Mouse (Mus musculus): ENCODE data around the gene Hes1. TPM values are rescaled to one million over a fixed set of nuclear protein-coding genes. Genes with fewer than 3 reads are reported as not detected.

The Hes1 gene
- polyA plus RNA-seq (2014; fragmentation: Nextera tagmentation; extraction: Ambion mirVana), result 65.0 and 68.1 TPM in 2 replicates

DNA sequence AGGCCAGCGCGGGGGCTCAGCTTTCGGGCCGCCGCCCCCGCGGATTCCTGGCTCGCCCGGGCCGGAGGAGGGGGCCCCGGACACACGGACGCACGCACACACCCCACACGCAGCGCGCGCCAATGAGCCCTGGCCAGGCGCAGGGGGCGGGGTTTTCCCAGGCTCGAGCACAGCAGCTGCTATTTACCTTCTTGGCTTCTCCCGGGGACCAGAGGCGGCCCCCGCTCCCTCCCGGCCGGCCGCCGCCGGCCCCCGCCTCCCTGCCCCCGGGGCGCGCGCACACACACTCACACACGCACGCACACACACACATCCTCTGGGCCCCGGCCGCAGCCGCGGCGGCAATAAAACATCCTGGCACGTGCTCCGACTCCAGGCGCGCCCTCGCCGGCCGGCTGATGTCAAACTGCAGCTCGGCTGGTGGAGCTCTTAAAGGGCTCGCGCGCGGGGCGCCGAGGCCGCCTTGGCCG lies at the start of gene Hes1:
Gene Hes1, plus strand, starts transcription at position 401 of the 470 bp plus-strand sequence.
- WGBS, result under 1% methylated on average over 36 of the region's 57 CpGs
- peak within 1 kb of the TSS; percentile 43 for H3K4me3 ChIP-seq (ENCODE audit: low read depth, low read length)
- DNase-seq (ENCODE audit: low spot score) (peak; percentile 95), ATAC-seq (replicated peaks; ENCODE audit: insufficient number of reproducible peaks, low FRiP score, low TSS enrichment, low read depth) (peak; percentile 74)
- peak within 1 kb of the TSS; percentile 96 for H3K27ac ChIP-seq (replicated peaks; ENCODE audit: low read depth, low read length)
- no peaks in the 10 kb centered on the region for H3K9me3 ChIP-seq (replicated peaks; ENCODE audit: control insufficient read depth, low read length)
- peak within 1 kb of the TSS; percentile 97 for H3K4me2 ChIP-seq (ENCODE audit: low read depth, low read length)
- H3K4me1 ChIP-seq (ENCODE audit: control insufficient read depth, insufficient read depth, low read length), result peaks cover 13% of the 10 kb centered on the region
- no peaks in the 10 kb centered on the region for H3K36me3 ChIP-seq (replicated peaks; ENCODE audit: control insufficient read depth, insufficient read depth, low read depth, low read length)
- peak within 1 kb of the TSS; percentile 93 for H3K9ac ChIP-seq (replicated peaks; ENCODE audit: low read length)
- H3K27me3 ChIP-seq (ENCODE audit: control insufficient read depth, insufficient read depth, low read length), result no peaks in the 10 kb centered on the region

DNA sequence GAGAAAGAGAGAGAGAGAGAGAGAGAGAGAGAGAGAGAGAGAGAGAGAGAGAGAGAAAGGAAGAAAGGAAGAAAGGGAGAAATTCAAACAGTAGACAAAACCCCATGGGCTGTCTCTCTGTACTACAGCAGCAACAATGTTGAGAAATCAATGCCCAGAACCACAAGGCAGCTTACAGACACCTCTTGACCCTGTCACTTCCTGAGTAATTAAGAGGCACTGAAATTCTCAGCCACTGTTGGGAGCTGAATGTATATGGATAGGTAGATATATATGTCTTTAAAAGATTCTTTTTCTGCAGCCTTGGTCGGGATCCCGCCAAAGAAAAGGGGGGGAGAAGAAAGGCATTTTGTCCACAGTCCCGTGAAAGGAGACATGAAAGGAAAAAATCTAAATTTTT lies 48.1 kb upstream of the Hes1 start:
- no peaks in the 10 kb centered on the region for H3K36me3 ChIP-seq (replicated peaks; ENCODE audit: control insufficient read depth, insufficient read depth, low read depth, low read length)
- no peak overlapping the region for H3K4me3 ChIP-seq (ENCODE audit: low read depth, low read length)
- H3K27me3 ChIP-seq (ENCODE audit: control insufficient read depth, insufficient read depth, low read length), result no peaks in the 10 kb centered on the region
- ATAC-seq (replicated peaks; ENCODE audit: insufficient number of reproducible peaks, low FRiP score, low TSS enrichment, low read depth) (no peak), DNase-seq (ENCODE audit: low spot score) (peak; percentile 42)
- H3K27ac ChIP-seq (replicated peaks; ENCODE audit: low read depth, low read length), result no peak overlapping the region
- no peaks in the 10 kb centered on the region for H3K9me3 ChIP-seq (replicated peaks; ENCODE audit: control insufficient read depth, low read length)
- H3K9ac ChIP-seq (replicated peaks; ENCODE audit: low read length), result no peak overlapping the region
- H3K4me1 ChIP-seq (ENCODE audit: control insufficient read depth, insufficient read depth, low read length), result peaks cover 8% of the 10 kb centered on the region
- H3K4me2 ChIP-seq (ENCODE audit: low read depth, low read length), result no peak overlapping the region
- WGBS, result 31% methylated on average over 3 of the region's 3 CpGs

DNA sequence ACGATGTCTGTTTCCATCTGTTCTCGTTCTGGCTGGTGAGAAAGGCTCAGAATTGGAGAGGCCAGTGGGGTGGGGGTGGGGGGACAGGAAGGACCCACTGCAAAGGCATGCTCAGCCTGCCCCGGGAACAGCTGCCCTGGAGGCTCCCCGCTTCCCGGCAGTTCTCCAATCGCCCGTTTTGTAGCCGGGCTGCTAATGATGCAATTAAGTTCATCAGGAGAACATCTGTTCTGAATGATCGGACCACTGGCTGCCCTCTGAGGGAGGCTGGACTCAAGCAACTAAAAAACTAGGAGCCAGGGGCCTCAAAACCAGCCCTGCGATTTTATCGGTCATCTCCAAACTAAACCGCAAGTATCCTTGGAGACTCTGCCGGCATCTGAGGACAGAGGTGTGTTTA lies 44.1 kb upstream of the Hes1 start:
- DNase-seq (ENCODE audit: low spot score), result peak; percentile 83
- Histone ChIP-seq H3K36me3 (replicated peaks; ENCODE audit: control insufficient read depth, insufficient read depth, low read depth, low read length) (no peaks in the 10 kb centered on the region), H3K4me2 (ENCODE audit: low read depth, low read length) (peak overlapping the region; percentile 14; the same call in 1 of the 2 replicates), H3K27me3 (ENCODE audit: control insufficient read depth, insufficient read depth, low read length) (no peaks in the 10 kb centered on the region), H3K27ac (replicated peaks; ENCODE audit: low read depth, low read length) (peak overlapping the region; percentile 71), H3K4me1 (ENCODE audit: control insufficient read depth, insufficient read depth, low read length) (peaks cover 12% of the 10 kb centered on the region), H3K9ac (replicated peaks; ENCODE audit: low read length) (peak overlapping the region; percentile 14; the same call in 1 of the 2 replicates), H3K4me3 (ENCODE audit: low read depth, low read length) (no peak overlapping the region), H3K9me3 (replicated peaks; ENCODE audit: control insufficient read depth, low read length) (no peaks in the 10 kb centered on the region)
- ATAC-seq (replicated peaks; ENCODE audit: insufficient number of reproducible peaks, low FRiP score, low TSS enrichment, low read depth), result peak; percentile 63
- 10% methylated on average over 13 of the region's 13 CpGs for WGBS

DNA sequence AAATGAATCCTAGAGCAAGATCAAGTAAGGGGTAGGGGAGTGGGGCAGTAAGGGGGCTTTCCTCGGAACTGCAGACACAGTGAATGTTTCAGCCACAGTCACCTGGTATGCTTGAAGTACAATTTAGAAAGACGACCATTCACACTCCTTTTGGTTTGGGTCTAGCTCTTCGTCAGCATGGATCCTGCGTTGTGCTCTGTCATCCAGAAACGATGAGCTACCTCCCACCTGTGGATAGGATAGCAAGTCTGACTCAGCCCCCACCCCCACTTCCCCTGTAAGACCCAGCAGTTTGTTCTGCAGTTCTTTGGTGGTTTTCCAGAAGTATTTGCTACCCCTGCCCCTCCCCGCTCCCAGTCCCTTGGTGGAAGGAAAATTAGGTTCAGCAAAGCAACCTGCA lies 41.8 kb upstream of the Hes1 start:
- 55% methylated on average over 6 of the region's 6 CpGs for WGBS
- Histone ChIP-seq H3K27ac (replicated peaks; ENCODE audit: low read depth, low read length) (no peak overlapping the region), H3K4me2 (ENCODE audit: low read depth, low read length) (no peak overlapping the region), H3K9me3 (replicated peaks; ENCODE audit: control insufficient read depth, low read length) (no peaks in the 10 kb centered on the region), H3K4me3 (ENCODE audit: low read depth, low read length) (no peak overlapping the region), H3K27me3 (ENCODE audit: control insufficient read depth, insufficient read depth, low read length) (no peaks in the 10 kb centered on the region), H3K36me3 (replicated peaks; ENCODE audit: control insufficient read depth, insufficient read depth, low read depth, low read length) (no peaks in the 10 kb centered on the region), H3K9ac (replicated peaks; ENCODE audit: low read length) (no peak overlapping the region), H3K4me1 (ENCODE audit: control insufficient read depth, insufficient read depth, low read length) (peaks cover 9% of the 10 kb centered on the region)
- no peak for DNase-seq (ENCODE audit: low spot score)
- ATAC-seq (replicated peaks; ENCODE audit: insufficient number of reproducible peaks, low FRiP score, low TSS enrichment, low read depth), result no peak

DNA sequence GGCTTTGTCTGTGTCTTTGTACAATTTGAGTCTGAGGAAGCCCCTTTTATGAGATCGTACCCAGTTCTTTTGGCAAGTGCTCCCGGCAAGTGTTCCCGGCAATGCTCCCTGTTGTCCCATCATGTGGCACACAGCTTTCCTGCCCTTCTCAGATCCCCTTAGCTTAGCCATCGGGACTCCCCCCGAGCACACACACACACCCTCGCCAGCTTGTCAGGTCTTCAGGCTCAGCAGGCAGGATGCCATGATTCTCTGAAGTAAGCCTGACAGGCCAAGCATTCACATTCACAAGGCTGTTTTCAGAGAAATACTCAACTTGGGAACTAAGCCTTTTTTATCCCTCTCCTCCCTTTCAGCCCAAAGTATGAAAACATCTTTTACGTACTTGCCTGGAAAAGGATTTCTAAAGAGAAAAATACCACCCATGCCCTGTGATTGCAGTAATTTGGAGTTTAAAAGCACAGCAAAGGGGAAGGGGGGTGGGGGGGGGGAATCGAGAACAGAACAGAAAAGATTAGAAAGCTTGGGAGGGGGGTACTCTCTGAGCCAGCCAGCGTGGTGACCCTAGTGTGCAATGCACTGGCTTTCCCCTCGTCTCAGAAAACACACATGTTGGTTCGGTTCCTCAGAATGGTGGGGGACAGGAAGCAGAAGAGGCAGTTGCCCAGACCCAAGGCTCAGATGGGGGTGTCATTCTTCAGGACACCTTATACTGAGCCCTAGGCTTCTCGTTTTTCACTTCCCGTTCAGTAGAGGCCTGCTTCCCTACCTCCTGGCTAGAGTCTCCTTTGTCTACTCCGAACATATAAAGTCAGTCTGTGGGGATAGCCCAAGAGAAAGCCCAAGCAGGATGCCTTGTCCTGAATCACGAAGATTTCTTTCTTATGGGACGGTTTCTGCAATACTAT lies 41.0 kb upstream of the Hes1 start:
- Histone ChIP-seq H3K27me3 (ENCODE audit: control insufficient read depth, insufficient read depth, low read length) (no peaks in the 10 kb centered on the region), H3K4me1 (ENCODE audit: control insufficient read depth, insufficient read depth, low read length) (peaks cover 9% of the 10 kb centered on the region)
- no peak for ATAC-seq (replicated peaks; ENCODE audit: insufficient number of reproducible peaks, low FRiP score, low TSS enrichment, low read depth)

DNA sequence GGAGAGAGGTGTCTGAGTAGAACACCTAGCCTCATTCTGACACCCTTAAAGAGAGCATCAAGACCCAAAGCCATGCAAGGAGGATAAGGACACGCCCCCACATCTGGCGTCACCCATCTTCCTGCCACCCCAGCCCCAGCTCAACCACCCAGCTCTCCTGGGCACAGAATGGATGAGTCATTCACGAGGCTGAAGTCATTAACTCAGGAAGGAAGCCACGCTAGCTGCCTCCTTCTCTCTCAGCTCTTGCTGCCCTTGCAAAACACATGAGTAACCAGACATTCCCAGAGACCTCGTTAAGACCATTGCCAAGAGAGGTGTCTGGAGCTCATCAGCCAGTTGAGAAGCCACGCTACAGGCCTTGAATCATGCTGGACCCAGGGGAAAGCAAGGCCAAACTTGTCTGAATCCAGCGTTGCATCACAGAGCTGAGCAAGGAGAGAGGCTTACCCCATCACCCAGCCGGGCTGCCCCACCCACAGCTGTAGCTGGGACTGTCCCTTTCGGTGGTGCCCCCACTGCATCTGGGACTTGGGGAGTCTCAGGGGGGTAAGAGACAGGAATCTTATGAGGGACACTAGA lies 39.4 kb upstream of the Hes1 start:
- Histone ChIP-seq H3K27ac (replicated peaks; ENCODE audit: low read depth, low read length) (no peak overlapping the region), H3K4me3 (ENCODE audit: low read depth, low read length) (no peak overlapping the region), H3K9ac (replicated peaks; ENCODE audit: low read length) (no peak overlapping the region), H3K9me3 (replicated peaks; ENCODE audit: control insufficient read depth, low read length) (no peaks in the 10 kb centered on the region), H3K36me3 (replicated peaks; ENCODE audit: control insufficient read depth, insufficient read depth, low read depth, low read length) (no peaks in the 10 kb centered on the region), H3K27me3 (ENCODE audit: control insufficient read depth, insufficient read depth, low read length) (no peaks in the 10 kb centered on the region), H3K4me2 (ENCODE audit: low read depth, low read length) (no peak overlapping the region), H3K4me1 (ENCODE audit: control insufficient read depth, insufficient read depth, low read length) (peaks cover 9% of the 10 kb centered on the region)
- ATAC-seq (replicated peaks; ENCODE audit: insufficient number of reproducible peaks, low FRiP score, low TSS enrichment, low read depth) (no peak), DNase-seq (ENCODE audit: low spot score) (no peak)
- WGBS, result 76% methylated on average over 9 of the region's 9 CpGs

More for the DNA sequence above, 41.0 kb upstream of the Hes1 start:
- WGBS, result 50% methylated on average over 16 of the region's 16 CpGs
- Histone ChIP-seq H3K27ac (replicated peaks; ENCODE audit: low read depth, low read length) (no peak overlapping the region), H3K9ac (replicated peaks; ENCODE audit: low read length) (no peak overlapping the region), H3K4me3 (ENCODE audit: low read depth, low read length) (no peak overlapping the region), H3K36me3 (replicated peaks; ENCODE audit: control insufficient read depth, insufficient read depth, low read depth, low read length) (no peaks in the 10 kb centered on the region), H3K4me2 (ENCODE audit: low read depth, low read length) (no peak overlapping the region), H3K9me3 (replicated peaks; ENCODE audit: control insufficient read depth, low read length) (no peaks in the 10 kb centered on the region)
- no peak for DNase-seq (ENCODE audit: low spot score)

DNA sequence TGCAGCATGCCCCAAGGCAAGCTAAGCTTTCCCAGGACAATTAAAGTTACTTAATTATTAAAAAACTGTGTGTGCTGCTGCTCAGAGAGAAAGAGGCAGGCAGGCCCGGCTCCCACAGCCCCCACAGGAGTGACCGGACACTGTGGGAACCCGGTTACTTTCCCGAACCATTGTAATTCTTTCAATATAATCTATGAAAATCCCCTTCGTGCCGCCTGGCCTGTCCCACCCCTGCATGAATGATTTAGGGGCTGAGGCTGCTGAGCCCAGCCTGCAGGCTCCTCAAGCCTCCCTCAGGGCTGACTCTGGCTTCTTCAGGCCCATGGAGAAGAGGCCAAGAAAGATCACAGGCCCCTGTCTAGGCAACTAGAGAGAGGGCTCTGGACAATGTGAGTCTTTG lies 36.0 kb upstream of the Hes1 start:
- no peaks in the 10 kb centered on the region; the same call in 1 of the 2 replicates for H3K4me1 ChIP-seq (ENCODE audit: control insufficient read depth, insufficient read depth, low read length)
- no peaks in the 10 kb centered on the region for H3K9me3 ChIP-seq (replicated peaks; ENCODE audit: control insufficient read depth, low read length)
- no peaks in the 10 kb centered on the region for H3K27me3 ChIP-seq (ENCODE audit: control insufficient read depth, insufficient read depth, low read length)
- H3K9ac ChIP-seq (replicated peaks; ENCODE audit: low read length), result no peak overlapping the region
- DNase-seq (ENCODE audit: low spot score), result no peak
- no peak overlapping the region for H3K4me3 ChIP-seq (ENCODE audit: low read depth, low read length)
- no peak overlapping the region for H3K4me2 ChIP-seq (ENCODE audit: low read depth, low read length)
- H3K36me3 ChIP-seq (replicated peaks; ENCODE audit: control insufficient read depth, insufficient read depth, low read depth, low read length), result no peaks in the 10 kb centered on the region
- ATAC-seq (replicated peaks; ENCODE audit: insufficient number of reproducible peaks, low FRiP score, low TSS enrichment, low read depth), result no peak
- 42% methylated on average over 6 of the region's 6 CpGs for WGBS
- H3K27ac ChIP-seq (replicated peaks; ENCODE audit: low read depth, low read length), result no peak overlapping the region

Measured in embryonic facial prominence, embryonic 11.5 days (tissue).